7 mouse cellular contexts compared by ENCODE assay signal in genomic region chr13:101719312-101719870, GRCm38 (mm10). TPM values are rescaled to one million over a fixed set of nuclear protein-coding genes. Genes with fewer than 3 reads are reported as not detected.
DNase-seq lines count a peak whose midpoint lies in the region; ATAC-seq lines count a peak whose summit lies in the region.

No protein-coding gene starts in this region.

- peak overlapping the region; percentile 39 for H3K4me2 ChIP-seq in hindbrain, embryonic 16.5 days (ENCODE audit: low read length)

- no peaks in the 10 kb centered on the region for H3K9me3 ChIP-seq in hindbrain, embryonic 16.5 days (ENCODE audit: control insufficient read depth, low read length)
- 0 out of 2 replicates have a peak, but pooled peaks cover 3% of the 10 kb centered on the region for H3K9me3 ChIP-seq in megakaryocyte, embryonic 14.5 days

- no peaks in the 10 kb centered on the region for H3K36me3 ChIP-seq in hindbrain, embryonic 16.5 days (ENCODE audit: control insufficient read depth, insufficient read depth, low read length)
- peaks cover 57% of the 10 kb centered on the region for H3K36me3 ChIP-seq in megakaryocyte, embryonic 14.5 days (replicated peaks; ENCODE audit: low read length)

- WGBS in hindbrain, embryonic 16.5 days = 7% methylated on average over 11 of the region's 11 CpGs

- H3K4me3 ChIP-seq in hindbrain, embryonic 16.5 days (ENCODE audit: low read length) = peak overlapping the region; percentile 2; the same call in 1 of the 2 replicates
- H3K4me3 ChIP-seq in megakaryocyte, embryonic 14.5 days (replicated peaks) = peak overlapping the region; percentile 91

- peak; percentile 94 for DNase-seq in adipocyte (ENCODE audit: low spot score)
- DNase-seq in cerebellum, postnatal 4 days (ENCODE audit: low spot score in 2 of 2) = peak; percentile 76 to 80
- peak; percentile 88 for DNase-seq in gastrocnemius, adult 18-20 months (ENCODE audit: low spot score)
- DNase-seq in left cerebral cortex, adult 8-10 months (ENCODE audit: low spot score in 2 of 2) = peak; percentile 60 to 77
- peak; percentile 61 for DNase-seq in right cerebral cortex, postnatal 25 days

- H3K27ac ChIP-seq in hindbrain, embryonic 16.5 days (ENCODE audit: low read depth, low read length) = no peak overlapping the region

- peak; percentile 67; the same call in 1 of the 2 replicates for ATAC-seq in hindbrain, embryonic 16.5 days

- no peak overlapping the region for H3K9ac ChIP-seq in hindbrain, embryonic 16.5 days (ENCODE audit: low read depth, low read length)

- peaks cover 5% of the 10 kb centered on the region for H3K4me1 ChIP-seq in hindbrain, embryonic 16.5 days (ENCODE audit: control insufficient read depth, insufficient read depth, low read depth, low read length)
- peaks cover 77% of the 10 kb centered on the region for H3K4me1 ChIP-seq in megakaryocyte, embryonic 14.5 days

- H3K27me3 ChIP-seq in hindbrain, embryonic 16.5 days (replicated peaks; ENCODE audit: control insufficient read depth, insufficient read depth, low read length) = no peaks in the 10 kb centered on the region
- H3K27me3 ChIP-seq in megakaryocyte, embryonic 14.5 days (replicated peaks) = no peaks in the 10 kb centered on the region

RNA-seq across cellular contexts. Expression of gene Pik3r1, which starts 48.6 kb away (rescaled TPM):
- total RNA-seq in gastrocnemius, adult 18-20 months (2021) = 10 to 100 TPM; 21.7 to 30.2 TPM
- 51.3 and 51.6 TPM in 2 replicates for polyA plus RNA-seq in hindbrain, embryonic 16.5 days (2015; fragmentation: Nextera tagmentation; extraction: Ambion mirVana)
- 100 to 1,000 TPM; 124 to 134 (median 126) TPM for total RNA-seq in left cerebral cortex, adult 8-10 months (2022)
- polyA plus RNA-seq in megakaryocyte, embryonic 14.5 days (2012; ENCODE audit: insufficient read depth, low replicate concordance) = 3.9 and 4.2 TPM in 2 replicates

Comparison
In these comparisons a context has a peak if more than half of its experiments do, and no peak if none do; other contexts are left out.
1. RNA of gene Pik3r1, which starts 48.6 kb away (total RNA-seq): 124 to 134 TPM in left cerebral cortex, adult 8-10 months; 21.7 to 30.2 TPM in gastrocnemius, adult 18-20 months; every median in the first group is over 4 times any median in the second.
2. Peak in every context shown above with its lines, with median percentiles within 50 percentile points of each other: DNase-seq.